Mouse (Mus musculus) stomach, embryonic 15.5 days (tissue): ENCODE data around the gene Zfp775. TPM values are rescaled to one million over a fixed set of nuclear protein-coding genes. Genes with fewer than 3 reads are reported as not detected.
A peak's percentile ranks its signal among the peaks of the same experiment; 100 is the strongest.

ENCODE experiments used
- ATAC-seq: fragments of 200-750 bp; cut with Nextera tagmentation; 2 replicates; pipeline ENCODE4 v1.8.0; 2017; ENCODE audit warnings: low read depth, moderate number of reproducible peaks, moderate TSS enrichment; ENCODE audit not compliant: insufficient read depth, low FRiP score
- H3K27ac ChIP-seq: fragments of 300-500 bp; sonication (generic); 2 replicates; pipeline ENCODE4 v1.5.1; 2015; ENCODE audit warnings: mild to moderate bottlenecking, inconsistent platforms
- H3K27me3 ChIP-seq: fragments of 300-500 bp; sonication (generic); replicated peaks from 2 replicates; pipeline ENCODE4 v1.6.1; 2015; ENCODE audit warnings: inconsistent platforms
- H3K36me3 ChIP-seq: fragments of 300-500 bp; sonication (generic); 2 replicates; pipeline ENCODE4 v1.6.1; 2015; ENCODE audit warnings: inconsistent platforms
- H3K4me1 ChIP-seq: fragments of 300-500 bp; sonication (generic); 2 replicates; pipeline ENCODE4 v1.6.1; 2015; ENCODE audit warnings: inconsistent platforms
- H3K4me2 ChIP-seq: fragments of 300-500 bp; sonication (generic); 2 replicates; pipeline ENCODE4 v1.6.1; 2015; ENCODE audit warnings: mild to moderate bottlenecking, inconsistent platforms
- H3K4me3 ChIP-seq: fragments of 300-500 bp; sonication (generic); replicated peaks from 2 replicates; pipeline ENCODE4 v1.5.1; 2015; ENCODE audit warnings: inconsistent platforms
- H3K9ac ChIP-seq: fragments of 300-500 bp; sonication (generic); 2 replicates; pipeline ENCODE4 v1.6.1; 2015; ENCODE audit warnings: inconsistent platforms
- H3K9me3 ChIP-seq: fragments of 300-500 bp; sonication (generic); 2 replicates; pipeline ENCODE4 v1.6.1; 2016; ENCODE audit warnings: inconsistent platforms
- WGBS: fragments of 180-500 bp; shearing (Covaris S2); methylation state at CpG from one replicate; pipeline ENCODE4 v1.1.7; 2015; 5-methylcytosine and 5-hydroxymethylcytosine counted together
- polyA plus RNA-seq: library from polyadenylated mRNA; unstranded; fragments of >200 nt; fragmentation: Nextera tagmentation; extraction: Ambion mirVana; gene quantifications from 2 replicates; pipeline ENCODE4 v1.2.1, GENCODE M21; 2015

Zfp775 gene
- polyA plus RNA-seq, 1 experiment from 2014 or later, result 4.9 TPM

DNA sequence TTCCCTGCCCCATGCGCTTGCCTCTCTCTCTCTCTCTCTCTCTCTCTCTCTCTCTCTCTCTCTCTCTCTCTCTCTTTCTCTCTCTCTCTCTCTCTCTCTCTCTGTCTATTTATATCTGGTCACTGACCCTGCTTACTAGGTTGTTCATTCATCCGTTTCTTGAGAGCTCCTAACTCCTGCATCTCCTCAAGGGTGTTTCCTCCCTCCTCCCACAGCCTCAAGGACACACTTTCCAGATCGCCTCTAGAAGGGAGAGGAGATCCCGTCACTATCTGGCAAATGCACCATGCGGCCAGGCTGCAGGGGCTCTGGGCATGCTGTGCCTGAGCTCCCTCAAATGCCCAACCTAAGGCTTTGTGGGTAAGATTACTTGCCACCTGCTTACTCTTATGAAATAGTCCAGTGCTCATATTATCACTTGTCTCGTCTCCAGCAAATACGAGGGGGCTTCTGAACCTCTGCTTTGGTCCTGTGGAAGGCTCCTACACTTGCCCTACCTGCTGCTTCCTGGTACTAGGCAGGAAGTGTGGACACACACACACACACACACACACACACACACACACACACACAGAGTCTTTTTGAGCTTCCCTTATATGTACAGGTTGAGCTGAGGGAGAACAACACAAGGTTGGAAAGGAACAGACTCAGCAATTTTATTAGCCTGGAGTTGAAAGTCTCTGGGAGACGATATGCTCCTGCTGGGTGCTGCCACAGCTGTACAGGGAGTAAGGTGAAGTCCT, 32.6 kb upstream of the Zfp775 start:
- Histone ChIP-seq H3K27ac (peak overlapping the region; percentile 67; the same call in 1 of the 2 replicates), H3K4me1 (peaks cover 27% of the 10 kb centered on the region), H3K4me2 (no peak overlapping the region; the same call in 1 of the 2 replicates), H3K9ac (no peak overlapping the region), H3K4me3 (no peak overlapping the region), H3K36me3 (no peaks in the 10 kb centered on the region), H3K27me3 (no peaks in the 10 kb centered on the region), H3K9me3 (no peaks in the 10 kb centered on the region)
- ATAC-seq, result no peak
- WGBS, result 59% methylated on average over 7 of the region's 8 CpGs

GRCm38 (mm10) chr6:48572014-48572413, 29.8 kb upstream of the Zfp775 start:
- no peak; the same call in 1 of the 2 replicates for ATAC-seq
- no peaks in the 10 kb centered on the region for H3K36me3 ChIP-seq
- H3K4me2 ChIP-seq, result peak overlapping the region; percentile 36
- peaks cover 20% of the 10 kb centered on the region for H3K4me1 ChIP-seq
- H3K27me3 ChIP-seq, result no peaks in the 10 kb centered on the region
- peak overlapping the region; percentile 76; the same call in 1 of the 2 replicates for H3K27ac ChIP-seq
- 86% methylated on average over 5 of the region's 5 CpGs for WGBS
- H3K4me3 ChIP-seq, result peak overlapping the region; percentile 29
- no peaks in the 10 kb centered on the region for H3K9me3 ChIP-seq
- no peak overlapping the region for H3K9ac ChIP-seq

GRCm38 (mm10) chr6:48572572-48573061, 29.2 kb upstream of the Zfp775 start, which contains the start of gene Rarres2:
Gene Rarres2, minus strand, starts transcription at chr6:48572789.
- peak within 1 kb of the TSS; percentile 36 for H3K4me2 ChIP-seq
- no peaks in the 10 kb centered on the region for H3K9me3 ChIP-seq
- no peaks in the 10 kb centered on the region for H3K36me3 ChIP-seq
- peak within 1 kb of the TSS; percentile 29 for H3K4me3 ChIP-seq
- peak within 1 kb of the TSS; percentile 76 for H3K27ac ChIP-seq
- WGBS, result 13% methylated on average over 6 of the region's 6 CpGs
- H3K27me3 ChIP-seq, result no peaks in the 10 kb centered on the region
- H3K9ac ChIP-seq, result no peak within 1 kb of the TSS
- peak; percentile 73 for ATAC-seq
- H3K4me1 ChIP-seq, result peaks cover 20% of the 10 kb centered on the region

- no peak for ATAC-seq
- H3K36me3 ChIP-seq, result no peaks in the 10 kb centered on the region
- peaks cover 15% of the 10 kb centered on the region for H3K4me1 ChIP-seq
- WGBS, result 32% methylated on average over 10 of the region's 10 CpGs
- no peak overlapping the region for H3K4me3 ChIP-seq
- H3K27me3 ChIP-seq, result no peaks in the 10 kb centered on the region
- H3K4me2 ChIP-seq, result no peak overlapping the region
- H3K9me3 ChIP-seq, result no peaks in the 10 kb centered on the region
- H3K27ac ChIP-seq, result peak overlapping the region; percentile 62
- no peak overlapping the region for H3K9ac ChIP-seq
These were observed 28.6 kb upstream of the Zfp775 start for GRCm38 (mm10) chr6:48573280-48573679.

- no peak overlapping the region for H3K4me3 ChIP-seq
- H3K27me3 ChIP-seq, result no peaks in the 10 kb centered on the region
- ATAC-seq, result no peak
- H3K9ac ChIP-seq, result no peak overlapping the region
- 60% methylated on average over 3 of the region's 3 CpGs for WGBS
- H3K36me3 ChIP-seq, result no peaks in the 10 kb centered on the region
- H3K27ac ChIP-seq, result peak overlapping the region; percentile 54
- H3K9me3 ChIP-seq, result no peaks in the 10 kb centered on the region
- H3K4me1 ChIP-seq, result peaks cover 9% of the 10 kb centered on the region
- no peak overlapping the region for H3K4me2 ChIP-seq
These were observed 27.9 kb upstream of the Zfp775 start for GRCm38 (mm10) chr6:48573981-48574380.

DNA sequence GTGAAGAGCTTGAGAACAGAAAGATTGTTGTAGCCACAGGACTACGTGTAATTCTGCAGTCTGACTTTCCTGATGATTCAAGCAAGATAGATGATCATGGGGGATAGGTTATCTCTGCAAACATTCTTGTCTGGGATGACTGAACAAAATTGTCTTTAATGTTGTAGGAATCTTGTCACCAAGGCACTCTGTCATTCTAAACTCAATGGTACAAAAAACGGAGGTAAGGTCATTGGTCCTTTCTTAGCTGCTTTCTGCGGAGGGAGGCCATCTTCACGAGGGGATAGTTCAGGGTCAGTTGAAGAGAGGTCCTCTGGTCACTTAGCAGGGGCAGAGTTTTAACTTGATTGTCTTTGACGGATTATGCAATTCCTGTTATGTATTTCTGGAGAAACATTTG, 23.1 kb upstream of the Zfp775 start:
- Histone ChIP-seq H3K4me2 (no peak overlapping the region), H3K36me3 (no peaks in the 10 kb centered on the region), H3K27ac (peak overlapping the region; percentile 78), H3K4me1 (peaks cover 3% of the 10 kb centered on the region; the same call in 1 of the 2 replicates), H3K9ac (no peak overlapping the region), H3K4me3 (no peak overlapping the region), H3K9me3 (no peaks in the 10 kb centered on the region), H3K27me3 (no peaks in the 10 kb centered on the region)
- WGBS, result 29% methylated on average over 5 of the region's 5 CpGs
- ATAC-seq, result no peak

DNA sequence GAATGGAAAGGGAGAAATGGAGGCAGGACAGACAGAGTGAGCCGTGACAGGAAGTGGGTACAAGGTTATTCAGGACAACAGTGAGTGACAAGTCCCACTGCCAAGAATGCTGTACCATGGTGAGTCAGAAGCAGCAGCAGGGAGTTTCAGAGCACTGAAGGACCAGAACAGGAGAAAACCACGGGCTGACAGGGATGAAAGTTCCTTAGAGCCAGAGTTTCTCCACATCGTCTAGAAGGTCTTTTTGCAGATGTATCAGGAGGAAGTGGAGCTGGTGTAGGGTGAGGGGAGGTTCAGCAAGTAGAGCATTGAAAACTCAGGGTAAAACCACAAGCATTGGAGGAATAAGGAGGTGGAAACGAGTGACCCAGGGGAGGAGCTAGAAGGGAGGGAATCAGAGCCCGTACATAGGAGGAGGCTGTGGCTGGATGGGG, 22.6 kb upstream of the Zfp775 start:
- no peaks in the 10 kb centered on the region for H3K9me3 ChIP-seq
- no peak; the same call in 1 of the 2 replicates for ATAC-seq
- H3K4me1 ChIP-seq, result peaks cover 3% of the 10 kb centered on the region; the same call in 1 of the 2 replicates
- no peaks in the 10 kb centered on the region for H3K27me3 ChIP-seq
- H3K9ac ChIP-seq, result no peak overlapping the region
- no peak overlapping the region; the same call in 1 of the 2 replicates for H3K4me2 ChIP-seq
- 17% methylated on average over 5 of the region's 5 CpGs for WGBS
- no peaks in the 10 kb centered on the region for H3K36me3 ChIP-seq
- peak overlapping the region; percentile 78 for H3K27ac ChIP-seq
- no peak overlapping the region for H3K4me3 ChIP-seq

- H3K27me3 ChIP-seq, result no peaks in the 10 kb centered on the region
- H3K27ac ChIP-seq, result no peak overlapping the region
- H3K4me3 ChIP-seq, result no peak overlapping the region
- H3K4me2 ChIP-seq, result no peak overlapping the region
- 39% methylated on average over 3 of the region's 3 CpGs for WGBS
- H3K9ac ChIP-seq, result no peak overlapping the region
- peaks cover 3% of the 10 kb centered on the region; the same call in 1 of the 2 replicates for H3K4me1 ChIP-seq
- no peaks in the 10 kb centered on the region for H3K9me3 ChIP-seq
- no peaks in the 10 kb centered on the region for H3K36me3 ChIP-seq
- no peak for ATAC-seq
These were observed 20.6 kb upstream of the Zfp775 start for GRCm38 (mm10) chr6:48581257-48581656.

DNA sequence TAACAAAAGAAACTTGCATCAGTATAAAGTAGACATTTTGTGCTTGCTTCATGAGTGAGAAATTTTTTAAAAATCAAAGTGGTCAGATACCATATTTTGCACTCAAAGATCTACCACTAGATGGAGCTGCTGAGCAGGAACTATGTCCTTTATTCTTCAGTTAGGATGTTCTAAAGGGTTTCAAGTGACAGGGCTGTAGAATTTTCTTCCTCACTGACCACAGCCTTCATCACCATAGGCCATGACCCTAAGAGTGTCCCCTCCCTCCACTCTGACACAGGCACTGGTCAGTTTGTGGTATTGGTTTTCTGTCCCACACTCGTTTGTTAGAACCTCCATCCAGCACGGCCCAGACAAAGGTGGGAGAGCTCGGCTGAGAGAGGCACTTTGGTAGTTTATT, 19.8 kb upstream of the Zfp775 start:
- Histone ChIP-seq H3K9me3 (no peaks in the 10 kb centered on the region), H3K9ac (no peak overlapping the region), H3K27ac (no peak overlapping the region), H3K4me1 (peaks cover 3% of the 10 kb centered on the region; the same call in 1 of the 2 replicates), H3K4me3 (no peak overlapping the region), H3K36me3 (no peaks in the 10 kb centered on the region), H3K4me2 (no peak overlapping the region), H3K27me3 (no peaks in the 10 kb centered on the region)
- WGBS, result 75% methylated on average over 3 of the region's 3 CpGs
- ATAC-seq, result no peak

DNA sequence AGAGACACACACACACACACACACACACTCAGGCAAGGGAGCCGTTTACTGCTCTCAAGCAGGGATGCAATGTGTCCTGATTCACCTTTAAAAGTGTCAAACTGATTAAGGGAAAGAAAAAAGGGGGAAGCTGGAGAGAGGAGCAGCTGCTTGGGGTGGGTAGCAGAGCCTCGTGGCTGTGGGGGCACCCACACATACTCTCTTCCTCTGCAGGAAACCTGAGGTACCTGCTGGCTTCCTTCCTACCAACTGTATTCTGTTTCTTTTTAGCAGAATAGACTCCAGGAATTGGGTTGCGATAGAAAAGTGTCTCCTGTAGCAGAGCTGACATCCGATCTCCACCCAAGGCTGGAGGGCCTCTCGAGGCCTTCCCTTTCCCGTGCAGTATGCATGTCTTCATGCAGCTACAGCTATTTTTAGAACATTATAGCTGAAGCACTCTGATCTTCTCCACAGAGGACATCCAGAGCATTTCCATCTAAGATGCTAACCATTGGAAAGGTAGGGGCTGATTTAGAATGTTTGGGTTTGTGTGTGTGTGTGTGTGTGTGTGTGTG, 12.6 kb upstream of the Zfp775 start, which contains the start of gene Gm45021:
Gene Gm45021 (plus strand): TSS at position 417 of the 557 bp plus-strand sequence.
- H3K9ac ChIP-seq, result no peak within 1 kb of the TSS
- H3K27ac ChIP-seq, result peak within 1 kb of the TSS; percentile 22; the same call in 1 of the 2 replicates
- no peak for ATAC-seq
- 0 out of 2 replicates have a peak within 1 kb of the TSS, but pooled peaks have one; percentile 8 for H3K4me2 ChIP-seq
- no peaks in the 10 kb centered on the region for H3K27me3 ChIP-seq
- H3K4me3 ChIP-seq, result no peak within 1 kb of the TSS
- WGBS, result 23% methylated on average over 6 of the region's 6 CpGs
- H3K9me3 ChIP-seq, result no peaks in the 10 kb centered on the region
- H3K4me1 ChIP-seq, result peaks cover 5% of the 10 kb centered on the region; the same call in 1 of the 2 replicates
- H3K36me3 ChIP-seq, result no peaks in the 10 kb centered on the region

DNA sequence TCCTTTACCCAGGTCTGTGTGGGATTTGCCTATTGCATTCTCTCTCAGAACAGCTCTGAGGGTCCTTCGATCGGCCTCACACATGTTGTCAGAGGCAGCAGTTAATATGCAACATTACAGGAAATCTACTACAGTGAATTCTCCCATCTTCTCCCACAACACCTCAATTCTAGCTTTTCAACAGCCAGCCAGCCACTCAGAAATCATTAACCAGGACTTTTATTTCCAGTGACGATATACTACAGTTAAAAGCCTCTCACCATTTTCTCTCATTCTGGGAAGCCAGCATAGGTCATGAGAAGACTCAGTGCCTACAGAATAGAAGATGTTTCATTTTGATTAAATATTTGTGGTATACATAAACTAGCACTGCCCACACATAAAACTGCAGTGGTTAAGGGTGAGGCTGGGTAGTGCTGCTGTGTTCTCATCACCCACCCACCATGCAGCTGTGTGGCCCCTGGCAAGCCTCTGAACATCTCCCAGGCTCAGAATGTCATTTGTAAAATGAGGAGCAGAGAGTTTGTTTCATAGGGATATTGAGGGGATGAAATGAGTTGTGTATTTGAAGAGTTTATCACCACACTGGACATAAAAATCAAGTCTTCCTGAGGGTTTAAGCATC, 10.5 kb upstream of the Zfp775 start:
- H3K4me1 ChIP-seq, result peaks cover 16% of the 10 kb centered on the region
- H3K27ac ChIP-seq, result no peak overlapping the region
- H3K9ac ChIP-seq, result no peak overlapping the region
- no peaks in the 10 kb centered on the region for H3K9me3 ChIP-seq
- H3K4me3 ChIP-seq, result no peak overlapping the region
- 79% methylated on average over 3 of the region's 3 CpGs for WGBS
- H3K4me2 ChIP-seq, result no peak overlapping the region
- no peak for ATAC-seq
- peaks cover 6% of the 10 kb centered on the region for H3K36me3 ChIP-seq
- no peaks in the 10 kb centered on the region for H3K27me3 ChIP-seq
